Mouse (Mus musculus) T-cell, adult 2 months (primary cell): ENCODE measurements around the gene Pias3.
"Not testable (repeated sequence)": the region's sequence is repeated elsewhere in the genome, so short reads cannot be mapped to it uniquely, and the experiment has no call there.

Experiments used
- DNase-seq: peaks from one replicate; pipeline ENCODE4 v3.0.0; 2022; ENCODE audit warnings: low spot score

Gene Pias3

DNA sequence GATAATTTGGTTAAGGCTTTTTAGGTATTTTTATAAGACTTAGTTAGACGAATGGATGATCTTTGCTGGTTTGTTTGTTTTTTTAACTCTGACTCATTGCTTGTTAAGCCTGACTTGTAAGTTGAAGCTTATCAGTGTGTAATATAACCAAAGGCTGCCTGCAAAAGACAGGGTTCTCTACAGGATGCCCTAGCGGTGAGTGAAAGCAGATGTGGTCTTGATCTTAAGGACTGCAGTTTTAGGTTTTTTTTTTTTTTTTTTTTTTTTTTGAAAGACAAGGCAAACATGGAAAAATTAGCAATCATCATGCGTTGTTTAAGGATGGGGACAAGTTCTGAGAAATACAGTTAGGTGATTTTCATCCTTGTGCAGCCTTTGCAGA lies 33.2 kb downstream of the Pias3 start:
- DNase-seq: peak; percentile 45

DNA sequence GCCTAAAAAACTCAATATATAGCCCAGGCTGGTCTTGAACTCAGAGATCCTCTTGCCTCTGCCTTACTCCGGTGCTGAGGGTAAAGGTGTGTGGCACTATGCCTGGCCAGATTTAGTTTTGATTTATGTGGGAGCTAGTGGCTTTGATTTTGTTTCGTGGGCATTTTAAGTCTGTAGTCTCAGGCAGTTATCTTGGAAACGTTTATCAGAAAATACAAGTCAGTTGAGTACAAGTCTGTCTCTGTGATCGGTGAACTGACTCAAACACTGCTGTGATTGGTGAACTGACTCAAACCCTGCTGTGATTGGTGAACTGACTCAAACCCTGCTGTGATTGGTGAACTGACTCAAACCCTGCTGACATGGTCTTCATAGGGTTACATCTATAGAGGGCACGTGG lies 34.6 kb downstream of the Pias3 start:
- no peak for DNase-seq

DNA sequence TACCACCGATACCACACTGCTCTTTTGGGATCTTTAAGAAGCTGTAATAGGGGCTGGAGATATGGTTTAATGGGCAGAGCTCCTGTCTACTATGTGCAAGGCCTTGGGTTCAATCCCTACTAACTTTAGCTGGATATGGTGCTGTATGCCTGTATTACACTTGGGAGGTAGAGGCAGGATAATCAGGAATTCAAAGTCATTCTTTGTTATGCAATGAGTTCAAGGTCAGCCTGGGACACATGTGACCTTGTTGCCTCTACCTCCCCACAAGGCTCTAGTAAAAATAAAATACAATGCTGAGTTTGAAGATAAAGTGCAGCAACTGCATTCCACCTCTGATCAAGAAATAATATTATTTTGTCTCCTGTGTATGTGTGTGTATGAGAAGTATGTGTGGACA lies 37.8 kb downstream of the Pias3 start:
- no peak for DNase-seq

DNA sequence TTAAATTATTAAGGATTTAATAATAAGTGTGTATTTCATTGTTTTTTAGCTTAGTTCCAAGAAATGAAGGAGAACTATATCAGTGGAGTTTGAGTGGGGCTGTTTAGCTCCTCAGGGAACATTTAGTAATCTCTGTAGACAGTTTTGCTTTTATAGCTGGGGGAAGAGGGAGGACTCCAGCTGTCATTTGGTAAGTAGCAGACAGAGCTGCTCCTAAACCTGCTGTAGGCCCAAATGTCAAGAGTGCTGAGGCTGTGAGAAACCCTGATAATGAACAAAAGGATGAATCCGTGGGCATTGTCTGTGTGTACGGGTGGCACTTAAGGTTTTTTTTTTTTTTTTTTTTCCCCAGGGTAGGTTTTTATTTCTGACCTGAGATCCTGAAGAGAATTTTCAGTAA lies 39.0 kb downstream of the Pias3 start:
- DNase-seq: no peak

DNA sequence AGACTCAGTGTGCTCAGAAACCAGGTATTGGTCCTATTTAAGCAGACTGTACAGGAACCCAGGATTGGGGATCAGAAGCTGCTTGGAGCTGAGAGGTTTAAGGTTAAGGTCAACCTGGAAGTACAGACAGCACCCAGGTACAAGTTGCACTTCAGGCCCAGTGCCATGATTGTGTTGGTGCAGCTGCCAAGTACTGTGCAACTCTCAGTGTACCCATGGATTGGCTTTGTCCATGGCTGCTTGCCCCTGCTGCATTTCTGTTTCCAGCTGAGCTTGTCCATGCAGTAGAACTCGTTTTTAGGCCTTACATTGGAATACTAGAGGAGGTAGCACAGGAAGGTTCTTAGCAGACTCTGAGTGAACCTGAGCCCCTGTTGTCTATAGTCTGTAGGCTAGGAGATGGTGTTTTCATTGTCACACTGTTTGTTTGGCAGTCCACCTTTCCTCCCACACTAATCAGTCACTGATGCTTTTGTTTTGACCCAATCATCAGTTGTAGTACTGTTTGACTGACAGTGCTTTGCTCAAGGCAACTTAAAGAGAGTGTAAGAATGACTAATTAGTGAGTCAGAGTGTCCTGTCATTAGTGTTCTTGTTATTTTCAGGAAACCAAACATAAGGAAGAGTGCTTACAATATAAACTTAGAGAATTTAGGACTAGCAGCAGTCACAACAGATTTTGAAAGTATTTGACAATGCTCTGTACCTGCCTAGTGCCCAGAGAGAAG lies 41.0 kb downstream of the Pias3 start:
- DNase-seq: no peak

DNA sequence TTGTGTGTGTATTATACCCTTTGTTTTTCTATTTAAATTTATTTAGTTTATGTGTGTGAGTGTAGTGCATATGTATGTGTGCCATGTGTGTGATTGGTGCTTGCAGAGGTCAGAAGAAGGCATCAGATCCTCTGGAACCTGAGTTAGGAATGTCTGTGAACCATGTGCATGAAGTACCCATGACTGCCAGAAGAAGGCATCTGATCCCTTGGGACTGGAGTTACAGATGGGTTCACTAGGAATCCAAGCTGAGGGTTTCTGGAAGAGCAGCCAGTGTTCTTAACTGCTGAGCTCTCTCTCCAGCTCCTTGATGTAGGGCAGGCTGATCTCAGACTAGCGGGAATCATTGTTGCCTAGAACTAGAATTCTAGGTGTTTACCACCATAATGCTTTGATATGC lies 41.8 kb downstream of the Pias3 start:
- no peak for DNase-seq

DNA sequence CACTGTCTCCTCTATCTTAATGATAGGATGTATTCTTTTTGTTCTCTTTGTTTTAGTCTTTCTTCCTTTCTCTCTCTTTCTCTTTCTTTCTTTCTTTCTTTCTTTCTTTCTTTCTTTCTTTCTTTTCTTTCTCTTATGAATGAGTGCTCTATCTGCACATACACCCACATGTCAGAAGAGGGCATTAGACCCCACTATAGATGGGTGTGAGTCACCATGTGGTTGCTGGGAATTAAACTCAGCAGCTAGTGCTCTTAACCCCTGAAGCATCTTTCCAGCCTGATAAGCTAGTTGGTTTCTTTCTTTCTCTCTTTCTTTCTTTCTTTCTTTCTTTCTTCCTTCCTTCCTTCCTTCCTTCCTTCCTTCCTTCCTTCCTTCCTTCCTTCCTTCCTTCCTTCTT lies 44.1 kb downstream of the Pias3 start:
- DNase-seq: not testable (repeated sequence)

DNA sequence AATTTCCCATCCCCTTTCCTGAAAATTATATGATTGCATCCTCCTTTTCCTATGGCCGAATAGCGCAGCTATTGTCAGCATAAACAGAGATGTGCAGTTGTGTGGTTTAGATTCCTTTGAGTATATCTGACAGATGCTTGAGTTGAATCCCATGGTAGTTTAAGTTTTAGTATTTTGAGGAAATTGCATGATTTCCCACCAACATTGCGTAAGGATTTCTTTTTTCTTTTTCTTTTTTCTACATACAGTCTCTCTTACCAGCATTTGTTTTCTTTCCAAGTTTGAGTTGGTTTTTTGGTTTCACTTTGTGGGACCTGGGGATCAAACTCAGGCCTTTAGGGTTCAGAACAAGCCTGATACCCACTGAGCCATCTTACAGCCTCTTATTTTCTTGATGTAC lies 48.2 kb downstream of the Pias3 start:
- DNase-seq: no peak

DNA sequence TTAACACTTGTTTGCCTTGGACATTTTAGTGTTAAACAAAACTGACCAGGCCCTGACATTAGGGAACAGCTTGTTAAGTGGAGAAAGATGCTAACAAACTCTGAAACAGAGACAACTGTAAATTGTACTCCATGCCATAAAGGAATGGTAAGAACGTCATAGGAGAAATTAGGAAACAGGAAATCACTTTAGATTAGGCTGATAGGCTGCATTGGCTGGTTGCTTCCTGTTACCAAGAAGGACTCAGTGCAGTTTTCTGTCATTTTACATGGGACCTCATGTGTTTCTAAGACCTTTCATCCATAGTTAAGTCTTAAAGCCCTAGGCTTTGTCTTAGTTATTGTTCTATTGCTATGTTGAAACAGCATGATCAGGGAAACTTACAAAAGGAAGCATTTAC lies 50.6 kb downstream of the Pias3 start:
- no peak for DNase-seq
